Mouse (Mus musculus) heart, postnatal 36 days (tissue): ENCODE measurements around the gene Olfr912. TPM values are rescaled to one million over a fixed set of nuclear protein-coding genes. Genes with fewer than 3 reads are reported as not detected.

ENCODE experiments used
- DNase-seq, 2 experiments: peaks; one replicate each; pipeline ENCODE4 v3.0.0; 2021 to 2022
- intact Hi-C: fragments of 180-260 bp; cut with DNase I; formaldehyde crosslinking; loops from one replicate; pipeline ENCODE4 v1.15.1; 2025
- total RNA-seq, 2 experiments: library from RNA; stranded (reverse); gene quantifications; 2 replicates each; pipeline ENCODE4 v1.2.3; 2021

Gene Olfr912
- not detected for total RNA-seq

- DNase-seq, result no peak
Observed at GRCm38 (mm10) chr9:38579878-38580277, at the start of gene Olfr912. TSS of gene Olfr912 (plus strand) at chr9:38580178.

GRCm38 (mm10) chr9:38537549-38537948 is 42.4 kb upstream of the Olfr912 start, which contains the start of gene Olfr910:
TSS of gene Olfr910 (plus strand) at chr9:38537849.
- DNase-seq, result no peak
- intact Hi-C loops, result no loop called here

More at GRCm38 (mm10) chr9:38579878-38580277, at the start of gene Olfr912:
- intact Hi-C loops, result no loop called here

GRCm38 (mm10) chr9:38591056-38591455 is 11.1 kb downstream of the Olfr912 start:
- intact Hi-C loops, result no loop called here
- DNase-seq, result no peak

GRCm38 (mm10) chr9:38592459-38592858 is 12.5 kb downstream of the Olfr912 start, which contains the start of gene Olfr913:
TSS of gene Olfr913 (plus strand) at chr9:38592759.
- no peak for DNase-seq
- intact Hi-C loops, result no loop called here

- intact Hi-C loops, result no loop called here
- no peak for DNase-seq
Observed at GRCm38 (mm10) chr9:38604802-38605201, 24.8 kb downstream of the Olfr912 start, which contains the start of gene Olfr914. TSS of gene Olfr914 (plus strand) at chr9:38605102.

- intact Hi-C loops, result no loop called here
Observed at GRCm38 (mm10) chr9:38632406-38632805, 52.4 kb downstream of the Olfr912 start.

More at GRCm38 (mm10) chr9:38632406-38632805, 52.4 kb downstream of the Olfr912 start:
- no peak for DNase-seq

Other genes starting within 250 kb of the Olfr912 start
- gene Olfr898, start 231.8 kb upstream of the Olfr912 start, total RNA-seq, result not detected
- gene Olfr250, start 213.3 kb upstream of the Olfr912 start, total RNA-seq, result not detected
- gene Olfr251, start 203.1 kb upstream of the Olfr912 start, total RNA-seq, result not detected
- gene Olfr147, start 178.5 kb upstream of the Olfr912 start, total RNA-seq, result not detected
- not detected for gene Olfr901, start 150.7 kb upstream of the Olfr912 start, total RNA-seq
- gene Olfr902, start 132.5 kb upstream of the Olfr912 start, total RNA-seq, result not detected
- gene Olfr904, start 117.0 kb upstream of the Olfr912 start, total RNA-seq, result not detected
- not detected for gene Olfr905, start 109.1 kb upstream of the Olfr912 start, total RNA-seq
- gene Olfr906, start 93.1 kb upstream of the Olfr912 start, total RNA-seq, result not detected
- gene Olfr907, start 84.4 kb upstream of the Olfr912 start, total RNA-seq, result not detected
- gene Olfr911-ps1, start 58.6 kb upstream of the Olfr912 start, total RNA-seq, result not detected
- gene Olfr910, start 42.3 kb upstream of the Olfr912 start, total RNA-seq, result not detected
- not detected for gene Olfr913, start 12.6 kb downstream of the Olfr912 start, total RNA-seq
- not detected for gene Olfr914, start 24.9 kb downstream of the Olfr912 start, total RNA-seq
- not detected for gene Olfr916, start 79.7 kb downstream of the Olfr912 start, total RNA-seq
- not detected for gene Olfr917, start 85.7 kb downstream of the Olfr912 start, total RNA-seq
- gene Olfr918, start 94.4 kb downstream of the Olfr912 start, total RNA-seq, result not detected
- gene Olfr919, start 123.5 kb downstream of the Olfr912 start, total RNA-seq, result not detected
- 10 to 100 TPM; 28.7 to 36.1 TPM for gene Vwa5a, start 138.1 kb downstream of the Olfr912 start, total RNA-seq
- gene Olfr920, start 172.1 kb downstream of the Olfr912 start, total RNA-seq, result under 1 TPM; 0.06 to 0.08 TPM
- not detected for gene Olfr921, start 192.9 kb downstream of the Olfr912 start, total RNA-seq
- not detected for gene Olfr922, start 234.4 kb downstream of the Olfr912 start, total RNA-seq
- gene Olfr923, start 246.4 kb downstream of the Olfr912 start, total RNA-seq, result not detected